Mouse (Mus musculus): ENCODE data around the gene Arhgap18.

The Arhgap18 gene

GRCm38 (mm10) chr10:26752929-26753567 is at the start of gene Arhgap18:
TSS of gene Arhgap18 (plus strand) at chr10:26753421.
- DNase-seq (ENCODE audit: low read depth): peak; percentile 34

GRCm38 (mm10) chr10:26710458-26711011 is 42.7 kb upstream of the Arhgap18 start:
- no peak for DNase-seq (ENCODE audit: low read depth)

- DNase-seq (ENCODE audit: low read depth): peak; percentile 65
These were observed 42.2 kb upstream of the Arhgap18 start for GRCm38 (mm10) chr10:26711068-26711467.

GRCm38 (mm10) chr10:26713986-26714385 is 39.2 kb upstream of the Arhgap18 start:
- no peak for DNase-seq (ENCODE audit: low read depth)

- DNase-seq (ENCODE audit: low read depth): no peak
These were observed 28.5 kb upstream of the Arhgap18 start for GRCm38 (mm10) chr10:26724704-26725103.

GRCm38 (mm10) chr10:26725255-26725654 is 28.0 kb upstream of the Arhgap18 start:
- DNase-seq (ENCODE audit: low read depth): no peak

GRCm38 (mm10) chr10:26750827-26751226 is 2.4 kb upstream of the Arhgap18 start:
- DNase-seq (ENCODE audit: low read depth): no peak

- DNase-seq (ENCODE audit: low read depth): peak; percentile 73
These were observed 925 bp upstream of the Arhgap18 start for GRCm38 (mm10) chr10:26752064-26752928.

- DNase-seq (ENCODE audit: low read depth): no peak
These were observed 785 bp downstream of the Arhgap18 start for GRCm38 (mm10) chr10:26754006-26754405.

- no peak for DNase-seq (ENCODE audit: low read depth)
These were observed 4.0 kb downstream of the Arhgap18 start for GRCm38 (mm10) chr10:26757231-26757630.

GRCm38 (mm10) chr10:26759469-26759868 is 6.2 kb downstream of the Arhgap18 start:
- DNase-seq (ENCODE audit: low read depth): no peak

- peak; percentile 21 for DNase-seq (ENCODE audit: low read depth)
These were observed 7.9 kb downstream of the Arhgap18 start for GRCm38 (mm10) chr10:26761103-26761502.

GRCm38 (mm10) chr10:26761991-26762903 is 9.0 kb downstream of the Arhgap18 start:
- no peak for DNase-seq (ENCODE audit: low read depth)

GRCm38 (mm10) chr10:26767196-26767595 is 14.0 kb downstream of the Arhgap18 start:
- no peak for DNase-seq (ENCODE audit: low read depth)

- no peak for DNase-seq (ENCODE audit: low read depth)
These were observed 15.7 kb downstream of the Arhgap18 start for GRCm38 (mm10) chr10:26768943-26769342.

- no peak for DNase-seq (ENCODE audit: low read depth)
These were observed 16.8 kb downstream of the Arhgap18 start for GRCm38 (mm10) chr10:26770035-26770434.

GRCm38 (mm10) chr10:26771938-26772623 is 18.9 kb downstream of the Arhgap18 start:
- DNase-seq (ENCODE audit: low read depth): peak; percentile 73

- peak; percentile 37 for DNase-seq (ENCODE audit: low read depth)
These were observed 19.7 kb downstream of the Arhgap18 start for GRCm38 (mm10) chr10:26772624-26773540.

GRCm38 (mm10) chr10:26773541-26773940 is 20.3 kb downstream of the Arhgap18 start:
- DNase-seq (ENCODE audit: low read depth): no peak

GRCm38 (mm10) chr10:26774266-26774665 is 21.0 kb downstream of the Arhgap18 start:
- DNase-seq (ENCODE audit: low read depth): no peak
